Mouse (Mus musculus): ENCODE measurements around the gene Cyb561a3.

Cyb561a3 gene

GRCm38 (mm10) chr19:10590301-10590700 lies 13.3 kb downstream of the Cyb561a3 start:
- DNase-seq (ENCODE audit: low spot score): no peak

GRCm38 (mm10) chr19:10591659-10592377 lies 14.8 kb downstream of the Cyb561a3 start:
- DNase-seq (ENCODE audit: low spot score): no peak

GRCm38 (mm10) chr19:10598188-10598587 lies 21.2 kb downstream of the Cyb561a3 start:
- DNase-seq (ENCODE audit: low spot score): no peak

- DNase-seq (ENCODE audit: low spot score): no peak
These were observed 22.7 kb downstream of the Cyb561a3 start for GRCm38 (mm10) chr19:10599648-10600047.

GRCm38 (mm10) chr19:10602247-10602769 lies 25.3 kb downstream of the Cyb561a3 start:
- DNase-seq (ENCODE audit: low spot score): no peak

- DNase-seq (ENCODE audit: low spot score): peak; percentile 97
These were observed 25.8 kb downstream of the Cyb561a3 start for GRCm38 (mm10) chr19:10602787-10603186.

GRCm38 (mm10) chr19:10603660-10604523 lies 26.9 kb downstream of the Cyb561a3 start:
- DNase-seq (ENCODE audit: low spot score): no peak

- peak; percentile 34 for DNase-seq (ENCODE audit: low spot score)
These were observed 27.6 kb downstream of the Cyb561a3 start for GRCm38 (mm10) chr19:10604534-10604933.

- DNase-seq (ENCODE audit: low spot score): peak; percentile 99
These were observed 28.4 kb downstream of the Cyb561a3 start, which contains the start of the genes Ddb1 and Tkfc for GRCm38 (mm10) chr19:10605293-10605900. TSS of gene Ddb1 (plus strand) at chr19:10605327. TSS of gene Tkfc (minus strand) at chr19:10605654.

GRCm38 (mm10) chr19:10605901-10606622 lies 29.1 kb downstream of the Cyb561a3 start:
- peak; percentile 61 for DNase-seq (ENCODE audit: low spot score)

- DNase-seq (ENCODE audit: low spot score): peak; percentile 43
These were observed 31.7 kb downstream of the Cyb561a3 start for GRCm38 (mm10) chr19:10608573-10609240.

GRCm38 (mm10) chr19:10634106-10634871 lies 57.3 kb downstream of the Cyb561a3 start, which contains the start of gene Vwce:
TSS of gene Vwce (plus strand) at chr19:10634213.
- DNase-seq (ENCODE audit: low spot score): no peak

GRCm38 (mm10) chr19:10634872-10635318 lies 57.9 kb downstream of the Cyb561a3 start:
- no peak for DNase-seq (ENCODE audit: low spot score)

- DNase-seq (ENCODE audit: low spot score): no peak
These were observed 60.9 kb downstream of the Cyb561a3 start for GRCm38 (mm10) chr19:10637840-10638239.

GRCm38 (mm10) chr19:10640080-10640479 lies 63.1 kb downstream of the Cyb561a3 start:
- no peak for DNase-seq (ENCODE audit: low spot score)

GRCm38 (mm10) chr19:10640589-10641378 lies 63.8 kb downstream of the Cyb561a3 start:
- DNase-seq (ENCODE audit: low spot score): no peak
